Mouse (Mus musculus): ENCODE data around the gene Osbpl9. TPM values are rescaled to one million over a fixed set of nuclear protein-coding genes. Genes with fewer than 3 reads are reported as not detected.

Osbpl9 gene
- polyA plus RNA-seq, 1 experiment from 2014 or later, result 48.3 TPM

GRCm38 (mm10) chr4:109042739-109043138 lies 159.3 kb downstream of the Osbpl9 start:
- Histone ChIP-seq H3K4me2 (no peak overlapping the region), H3K9ac (no peak overlapping the region), H3K4me3 (no peak overlapping the region), H3K9me3 (replicated peaks) (no peaks in the 10 kb centered on the region), H3K4me1 (replicated peaks) (peaks cover 11% of the 10 kb centered on the region; the same call in 1 of the 2 replicates), H3K36me3 (peaks cover 88% of the 10 kb centered on the region), H3K27ac (ENCODE audit: poor library complexity, severe bottlenecking) (no peak overlapping the region), H3K27me3 (replicated peaks) (no peaks in the 10 kb centered on the region)
- WGBS, result 55% methylated on average over 4 of the region's 4 CpGs
- no peak for ATAC-seq (ENCODE audit: insufficient number of reproducible peaks, low FRiP score)

- H3K4me2 ChIP-seq, result no peak overlapping the region
- no peak for ATAC-seq (ENCODE audit: insufficient number of reproducible peaks, low FRiP score)
- no peaks in the 10 kb centered on the region for H3K4me1 ChIP-seq (replicated peaks)
- no peaks in the 10 kb centered on the region for H3K27me3 ChIP-seq (replicated peaks)
- peaks cover 63% of the 10 kb centered on the region for H3K36me3 ChIP-seq
- no peaks in the 10 kb centered on the region for H3K9me3 ChIP-seq (replicated peaks)
- H3K27ac ChIP-seq (ENCODE audit: poor library complexity, severe bottlenecking), result no peak overlapping the region
- no peak overlapping the region for H3K9ac ChIP-seq
- no peak overlapping the region for H3K4me3 ChIP-seq
Observed at GRCm38 (mm10) chr4:109036327-109036726, 165.7 kb downstream of the Osbpl9 start.

- peaks cover 58% of the 10 kb centered on the region for H3K36me3 ChIP-seq
- no peaks in the 10 kb centered on the region for H3K4me1 ChIP-seq (replicated peaks)
- H3K9ac ChIP-seq, result no peak overlapping the region
- H3K27ac ChIP-seq (ENCODE audit: poor library complexity, severe bottlenecking), result no peak overlapping the region
- H3K9me3 ChIP-seq (replicated peaks), result no peaks in the 10 kb centered on the region
- H3K4me3 ChIP-seq, result no peak overlapping the region
- no peak for ATAC-seq (ENCODE audit: insufficient number of reproducible peaks, low FRiP score)
- no peak overlapping the region for H3K4me2 ChIP-seq
- WGBS, result 91% methylated on average over 2 of the region's 2 CpGs
- no peaks in the 10 kb centered on the region for H3K27me3 ChIP-seq (replicated peaks)
Observed at GRCm38 (mm10) chr4:109030266-109030665, 171.8 kb downstream of the Osbpl9 start.

- H3K4me2 ChIP-seq, result no peak overlapping the region
- H3K36me3 ChIP-seq, result peaks cover 59% of the 10 kb centered on the region
- H3K27ac ChIP-seq (ENCODE audit: poor library complexity, severe bottlenecking), result no peak overlapping the region
- H3K4me1 ChIP-seq (replicated peaks), result no peaks in the 10 kb centered on the region
- no peaks in the 10 kb centered on the region for H3K9me3 ChIP-seq (replicated peaks)
- no peak overlapping the region for H3K9ac ChIP-seq
- 91% methylated on average over 2 of the region's 2 CpGs for WGBS
- no peak overlapping the region for H3K4me3 ChIP-seq
- ATAC-seq (ENCODE audit: insufficient number of reproducible peaks, low FRiP score), result no peak
- H3K27me3 ChIP-seq (replicated peaks), result no peaks in the 10 kb centered on the region
Observed at GRCm38 (mm10) chr4:109029857-109030256, 172.2 kb downstream of the Osbpl9 start.

GRCm38 (mm10) chr4:109026543-109026942 lies 175.5 kb downstream of the Osbpl9 start:
- no peak for ATAC-seq (ENCODE audit: insufficient number of reproducible peaks, low FRiP score)
- Histone ChIP-seq H3K4me3 (no peak overlapping the region), H3K9me3 (replicated peaks) (no peaks in the 10 kb centered on the region), H3K9ac (no peak overlapping the region), H3K27me3 (replicated peaks) (no peaks in the 10 kb centered on the region), H3K27ac (ENCODE audit: poor library complexity, severe bottlenecking) (no peak overlapping the region), H3K4me2 (no peak overlapping the region), H3K36me3 (peaks cover 48% of the 10 kb centered on the region), H3K4me1 (replicated peaks) (no peaks in the 10 kb centered on the region)
- WGBS, result 88% methylated on average over 3 of the region's 3 CpGs

- no peak for ATAC-seq (ENCODE audit: insufficient number of reproducible peaks, low FRiP score)
- no peak overlapping the region for H3K27ac ChIP-seq (ENCODE audit: poor library complexity, severe bottlenecking)
- no peak overlapping the region for H3K9ac ChIP-seq
- no peak overlapping the region for H3K4me2 ChIP-seq
- H3K4me1 ChIP-seq (replicated peaks), result no peaks in the 10 kb centered on the region
- no peak overlapping the region for H3K4me3 ChIP-seq
- no peaks in the 10 kb centered on the region for H3K9me3 ChIP-seq (replicated peaks)
- 66% methylated on average over 3 of the region's 3 CpGs for WGBS
- peaks cover 42% of the 10 kb centered on the region for H3K36me3 ChIP-seq
- H3K27me3 ChIP-seq (replicated peaks), result no peaks in the 10 kb centered on the region
Observed at GRCm38 (mm10) chr4:109025061-109025460, 177.0 kb downstream of the Osbpl9 start.

- H3K27me3 ChIP-seq (replicated peaks), result no peaks in the 10 kb centered on the region
- ATAC-seq (ENCODE audit: insufficient number of reproducible peaks, low FRiP score), result no peak
- no peak overlapping the region for H3K27ac ChIP-seq (ENCODE audit: poor library complexity, severe bottlenecking)
- peaks cover 37% of the 10 kb centered on the region for H3K36me3 ChIP-seq
- no peak overlapping the region for H3K4me3 ChIP-seq
- H3K4me2 ChIP-seq, result no peak overlapping the region
- H3K9me3 ChIP-seq (replicated peaks), result no peaks in the 10 kb centered on the region
- no peak overlapping the region for H3K9ac ChIP-seq
- WGBS, result 73% methylated on average over 1 of the region's 1 CpGs
- H3K4me1 ChIP-seq (replicated peaks), result no peaks in the 10 kb centered on the region
Observed at GRCm38 (mm10) chr4:109021976-109022375, 180.1 kb downstream of the Osbpl9 start.

- H3K4me3 ChIP-seq, result no peak overlapping the region
- H3K36me3 ChIP-seq, result peaks cover 29% of the 10 kb centered on the region
- H3K4me2 ChIP-seq, result no peak overlapping the region
- H3K27me3 ChIP-seq (replicated peaks), result no peaks in the 10 kb centered on the region
- ATAC-seq (ENCODE audit: insufficient number of reproducible peaks, low FRiP score), result no peak
- H3K9ac ChIP-seq, result no peak overlapping the region
- no peaks in the 10 kb centered on the region for H3K9me3 ChIP-seq (replicated peaks)
- WGBS, result 74% methylated on average over 4 of the region's 4 CpGs
- no peaks in the 10 kb centered on the region for H3K4me1 ChIP-seq (replicated peaks)
- H3K27ac ChIP-seq (ENCODE audit: poor library complexity, severe bottlenecking), result no peak overlapping the region
Observed at GRCm38 (mm10) chr4:109019301-109019700, 182.8 kb downstream of the Osbpl9 start.

- Histone ChIP-seq H3K4me1 (replicated peaks) (no peaks in the 10 kb centered on the region), H3K9ac (no peak overlapping the region), H3K4me2 (no peak overlapping the region), H3K9me3 (replicated peaks) (no peaks in the 10 kb centered on the region), H3K27me3 (replicated peaks) (no peaks in the 10 kb centered on the region), H3K27ac (ENCODE audit: poor library complexity, severe bottlenecking) (no peak overlapping the region), H3K4me3 (no peak overlapping the region), H3K36me3 (peaks cover 28% of the 10 kb centered on the region)
- WGBS, result 67% methylated on average over 7 of the region's 7 CpGs
- no peak for ATAC-seq (ENCODE audit: insufficient number of reproducible peaks, low FRiP score)
Observed at GRCm38 (mm10) chr4:109017441-109017840, 184.6 kb downstream of the Osbpl9 start.

- no peak for ATAC-seq (ENCODE audit: insufficient number of reproducible peaks, low FRiP score)
- Histone ChIP-seq H3K36me3 (peaks cover 18% of the 10 kb centered on the region), H3K27ac (ENCODE audit: poor library complexity, severe bottlenecking) (no peak overlapping the region), H3K9me3 (replicated peaks) (no peaks in the 10 kb centered on the region), H3K27me3 (replicated peaks) (no peaks in the 10 kb centered on the region), H3K4me1 (replicated peaks) (no peaks in the 10 kb centered on the region), H3K9ac (no peak overlapping the region), H3K4me2 (no peak overlapping the region), H3K4me3 (no peak overlapping the region)
- 89% methylated on average over 4 of the region's 4 CpGs for WGBS
Observed at GRCm38 (mm10) chr4:109014091-109014490, 188.0 kb downstream of the Osbpl9 start.

Data from heart, embryonic 12.5 days (tissue).